Mouse (Mus musculus) hematopoietic stem cell, adult 5-6 weeks (primary cell): ENCODE results near the gene Nrtn. TPM values are rescaled to one million over a fixed set of nuclear protein-coding genes. Genes with fewer than 3 reads are reported as not detected.

Source experiments
- ATAC-seq, 2 experiments: fragments of 125-278 bp in 1 of 2; replicated peaks in 1 of 2; 2 replicates each; pipeline ENCODE4 v1.8.0; 2016 to 2017; ENCODE audit warnings: inconsistent platforms in 2 of 2, mild to moderate bottlenecking in 2 of 2, moderate number of reproducible peaks in 2 of 2, low read depth in 1 of 2, moderate TSS enrichment in 1 of 2; ENCODE audit not compliant: low FRiP score in 2 of 2, poor library complexity in 2 of 2, severe bottlenecking in 2 of 2, insufficient read depth in 1 of 2, low TSS enrichment in 1 of 2
- total RNA-seq: library from RNA; stranded (forward); fragments of 172-1452, 232-1000 nt; gene quantifications from 2 replicates; pipeline ENCODE4 v1.2.3, GENCODE M21; 2017

Nrtn gene
- total RNA-seq, 1 experiment from 2014 or later, result not detected

GRCm38 (mm10) chr17:56736534-56736933 is 20.8 kb downstream of the Nrtn start:
- ATAC-seq, result no peak

- ATAC-seq, result no peak
These were observed 27.7 kb downstream of the Nrtn start for GRCm38 (mm10) chr17:56729656-56730055.

- no peak for ATAC-seq
These were observed 28.2 kb downstream of the Nrtn start for GRCm38 (mm10) chr17:56729151-56729550.

DNA sequence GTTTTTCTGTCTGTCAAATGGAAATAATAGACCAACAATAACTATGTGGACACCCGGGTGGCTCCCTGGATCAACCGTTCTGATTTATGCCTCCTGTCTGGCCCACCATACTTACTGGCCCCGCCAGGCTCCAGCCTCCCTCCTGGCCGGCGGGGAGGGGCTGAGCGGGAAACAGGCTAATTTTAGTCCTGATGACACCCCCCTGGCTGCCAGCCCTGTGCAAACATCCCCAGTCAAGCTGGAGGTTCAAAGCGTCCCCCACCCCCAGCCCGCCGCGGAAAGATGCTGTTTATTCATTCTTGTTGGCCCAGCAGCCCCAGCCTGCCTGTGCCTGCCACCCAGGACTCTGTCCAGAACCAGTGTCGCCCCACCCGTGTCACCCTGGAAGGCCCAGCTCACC is 29.2 kb downstream of the Nrtn start:
- ATAC-seq, result no peak

GRCm38 (mm10) chr17:56727659-56728058 is 29.7 kb downstream of the Nrtn start:
- no peak for ATAC-seq

DNA sequence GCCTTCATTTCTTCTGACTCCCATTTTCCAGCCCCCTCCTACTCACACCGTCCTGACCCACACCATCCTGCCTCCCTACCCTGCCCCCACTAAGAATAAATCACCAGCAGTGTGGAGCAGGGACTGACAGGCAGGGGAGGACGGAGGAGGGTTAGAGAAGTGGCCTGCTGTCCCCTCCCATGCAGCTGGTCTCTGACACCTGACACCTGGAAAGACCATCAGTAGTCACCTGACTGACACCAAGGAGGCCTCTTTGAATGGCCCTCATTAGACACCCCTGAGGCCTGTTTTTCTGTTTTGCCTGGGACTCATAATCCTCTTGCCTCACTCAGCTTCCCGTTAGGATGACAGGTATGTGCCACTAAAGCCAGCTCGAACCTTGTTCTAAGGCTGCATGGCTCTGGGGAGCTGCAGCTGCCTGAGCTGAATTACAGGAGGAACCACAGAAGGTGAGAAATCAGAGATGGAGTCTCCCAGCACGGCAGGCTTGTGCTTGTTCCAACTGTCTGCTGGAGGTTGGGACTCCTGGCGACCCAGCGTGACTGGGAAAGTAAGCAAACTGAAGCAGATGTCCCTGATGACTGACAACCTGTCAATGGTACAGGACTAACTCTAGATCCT is 30.2 kb downstream of the Nrtn start:
- ATAC-seq, result no peak

DNA sequence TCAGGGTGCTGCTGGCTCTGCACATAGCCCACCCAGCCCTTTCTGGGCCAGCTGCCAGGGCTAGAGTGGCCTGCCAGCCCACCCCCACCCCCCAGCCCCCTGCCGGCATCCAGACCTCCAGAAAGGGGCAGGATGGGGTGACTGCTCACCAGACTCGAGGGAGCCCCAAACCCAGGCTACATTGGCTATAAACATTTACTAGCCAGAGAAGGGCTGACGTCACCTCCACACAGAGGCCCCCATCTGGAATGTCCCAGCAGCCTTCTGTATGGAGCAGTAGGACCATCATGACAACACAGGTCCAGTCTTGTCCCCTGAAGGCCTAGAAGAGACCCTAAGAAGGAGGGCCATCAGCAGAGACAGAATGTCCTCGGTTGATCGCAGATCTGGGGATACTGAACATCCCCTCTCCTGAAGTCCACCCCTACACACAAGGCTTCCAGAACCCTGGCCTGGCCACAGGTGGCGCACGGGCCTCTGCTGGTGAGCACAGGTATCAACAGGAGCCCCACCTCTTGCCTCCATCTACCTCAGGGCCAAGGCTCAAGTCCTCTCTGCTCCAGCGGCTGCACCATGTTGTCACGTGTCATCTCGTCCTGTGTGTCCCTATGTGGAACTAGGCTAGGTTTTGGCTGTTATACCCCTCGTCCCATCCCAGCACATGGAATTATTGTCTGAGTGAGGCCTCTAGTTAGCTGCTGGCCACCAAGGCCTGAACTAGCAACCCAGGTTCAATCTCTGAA is 33.7 kb downstream of the Nrtn start:
- ATAC-seq, result no peak

GRCm38 (mm10) chr17:56722441-56722840 is 34.9 kb downstream of the Nrtn start:
- no peak for ATAC-seq

DNA sequence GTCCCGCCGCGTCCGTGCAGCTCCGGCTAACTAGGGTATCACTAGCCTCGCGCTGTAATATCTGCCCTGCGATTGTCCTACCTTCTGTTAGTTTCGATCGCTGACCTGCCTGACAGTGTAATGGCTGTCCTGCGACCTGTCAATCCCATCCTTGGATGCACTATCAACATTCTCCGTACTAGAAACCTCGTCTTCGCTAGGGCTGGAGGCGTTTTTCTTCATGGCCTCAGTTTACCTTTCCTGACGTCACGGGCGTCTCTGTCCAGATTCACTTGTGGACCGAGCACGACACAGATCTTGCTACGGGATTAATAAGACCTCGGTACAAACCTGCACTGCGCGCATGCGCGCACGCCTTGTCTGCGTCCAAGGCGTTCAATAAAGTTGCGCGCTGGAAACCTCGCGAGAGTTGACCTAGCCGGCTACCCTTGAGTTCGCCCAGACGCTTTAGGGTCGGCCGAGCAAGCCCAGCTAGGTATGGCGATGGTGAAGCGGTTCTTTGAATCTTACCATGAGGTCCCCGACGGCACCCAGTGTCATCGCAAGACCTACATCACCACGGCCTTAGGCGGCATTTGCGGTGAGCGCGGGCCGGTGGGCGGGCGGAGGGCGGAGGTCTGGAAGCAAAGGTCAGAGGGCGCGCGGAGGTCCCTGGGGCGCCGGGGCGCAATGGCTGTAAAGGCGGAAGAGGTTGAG is 39.8 kb downstream of the Nrtn start, which contains the start of the genes Ndufa11 and Vmac:
TSS of gene Ndufa11 (plus strand) at position 405 of the 696 bp plus-strand sequence.
TSS of gene Vmac (minus strand) at position 660 of the 696 bp plus-strand sequence.
- peak; percentile 63 to 70 for ATAC-seq

DNA sequence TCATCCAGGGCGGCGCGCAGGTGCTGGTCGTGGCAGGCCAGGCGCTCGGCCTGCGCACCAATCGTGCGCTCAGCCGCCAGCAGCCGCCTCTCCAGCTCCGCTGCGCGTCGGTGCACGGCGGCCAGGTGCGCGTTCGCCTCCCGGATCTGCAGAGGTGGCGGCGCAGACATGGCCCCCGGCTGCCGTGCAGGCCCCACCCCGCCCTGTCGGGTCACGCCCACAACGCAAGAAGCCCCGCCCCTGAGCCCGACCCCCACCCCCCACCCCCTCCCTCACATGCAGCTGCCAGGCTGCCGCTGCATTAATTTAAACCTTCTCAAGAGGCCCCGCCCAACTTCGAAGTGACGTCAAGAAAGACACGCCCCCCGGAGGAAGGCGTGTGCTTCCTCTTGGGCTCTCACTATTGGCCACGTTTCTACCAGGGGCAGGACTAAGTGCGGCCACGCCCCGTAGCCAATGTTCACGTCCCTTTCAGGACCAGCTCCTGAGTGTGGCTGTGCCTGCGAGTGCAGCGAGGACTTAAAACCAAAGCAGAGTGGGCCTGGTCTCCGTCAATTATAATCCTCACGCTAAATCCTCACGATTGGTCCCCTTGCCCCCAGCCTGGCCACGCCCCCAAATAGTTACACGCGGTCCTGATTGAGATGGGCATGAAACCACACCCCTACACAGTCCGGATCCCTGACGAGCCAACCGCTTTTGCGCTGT is 40.5 kb downstream of the Nrtn start:
- ATAC-seq, result peak; percentile 89 to 91

GRCm38 (mm10) chr17:56715914-56716654 is 41.2 kb downstream of the Nrtn start:
- ATAC-seq, result no peak

DNA sequence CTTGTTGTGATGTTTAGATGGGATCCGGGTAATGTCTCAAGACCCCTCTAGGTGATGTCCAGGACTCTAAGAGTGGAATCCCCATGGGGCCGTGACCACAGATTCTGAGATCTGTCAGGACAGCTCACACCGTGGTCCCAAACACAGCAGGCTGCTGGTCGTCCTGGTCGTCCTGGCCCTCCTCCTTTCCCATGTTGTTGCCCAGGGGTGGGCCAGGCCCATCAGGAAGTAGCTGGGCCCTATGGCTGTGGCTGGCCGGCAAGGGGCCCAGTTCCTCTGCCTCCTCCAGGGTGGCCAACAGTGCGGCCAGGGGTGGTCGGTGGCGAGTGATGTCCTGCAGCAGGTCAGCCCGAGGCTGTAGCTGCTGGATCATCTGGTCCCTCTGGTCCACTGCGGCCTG is 42.0 kb downstream of the Nrtn start:
- ATAC-seq, result no peak

DNA sequence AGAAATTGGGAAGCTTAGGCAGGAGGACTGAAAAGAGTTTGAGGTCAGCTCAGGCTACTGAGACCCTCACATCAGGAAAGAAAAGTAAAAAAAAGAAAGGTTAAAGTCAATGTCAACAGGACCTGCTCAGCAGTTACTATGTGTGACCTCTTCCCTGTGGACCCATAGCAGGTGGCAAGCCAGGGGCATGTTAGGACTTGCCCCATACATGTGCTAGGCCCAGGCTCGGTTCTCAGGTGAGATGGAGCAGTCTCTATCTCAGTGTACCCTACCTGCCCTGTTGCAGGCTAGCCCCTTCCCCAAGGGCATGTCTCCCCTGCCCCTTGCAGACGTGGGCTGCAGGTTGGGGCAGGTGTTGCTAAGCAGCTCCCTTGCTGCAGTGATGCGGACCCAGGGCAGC is 47.6 kb downstream of the Nrtn start:
- no peak for ATAC-seq

GRCm38 (mm10) chr17:56708692-56709091 is 48.6 kb downstream of the Nrtn start:
- ATAC-seq, result no peak

DNA sequence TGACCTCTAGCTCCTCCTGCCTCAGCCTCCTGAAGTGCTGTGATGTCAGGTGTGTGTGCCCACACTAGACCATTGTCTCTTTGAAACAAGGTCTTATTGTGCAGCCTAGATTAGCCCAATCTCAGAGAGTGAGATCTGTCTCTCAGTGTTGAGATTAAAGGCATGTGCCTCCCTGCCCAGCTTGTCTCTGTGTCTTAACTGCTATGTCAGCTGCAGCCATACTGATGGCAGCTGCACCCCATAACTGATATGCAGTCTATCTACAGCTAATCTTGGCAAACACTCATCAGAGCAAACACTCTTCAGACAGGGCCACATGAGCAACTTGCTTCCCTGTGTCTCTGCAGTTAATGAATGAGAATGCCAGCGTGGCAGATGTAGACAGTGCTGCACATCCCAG is 50.8 kb downstream of the Nrtn start:
- ATAC-seq, result no peak

DNA sequence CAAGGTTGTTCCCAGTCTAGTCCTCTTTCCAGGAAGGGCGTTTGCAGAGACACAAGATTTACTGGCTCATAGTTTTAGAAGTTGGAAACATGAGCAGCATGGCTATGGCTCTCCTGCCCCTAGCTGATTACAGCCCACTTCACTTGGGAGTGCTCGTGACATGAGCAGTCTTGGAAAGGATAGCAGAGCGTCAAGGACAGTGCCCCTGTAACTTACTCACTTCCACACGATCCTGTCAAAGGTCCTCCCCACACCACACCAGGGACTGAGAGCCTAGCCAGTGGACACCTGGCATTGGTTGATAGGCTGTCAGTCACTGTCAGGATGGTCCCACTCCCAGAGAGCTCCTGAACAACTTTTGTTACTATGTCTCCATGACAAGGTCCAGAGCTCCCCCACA is 54.3 kb downstream of the Nrtn start:
- no peak for ATAC-seq
